Mouse (Mus musculus) thymus, postnatal 36 days (tissue): ENCODE results near the gene Tspan12.

ENCODE experiments used
- DNase-seq, 2 experiments: peaks; one replicate each; pipeline ENCODE4 v3.0.0; 2022; ENCODE audit warnings: mixed read lengths in 2 of 2

Gene Tspan12

DNA sequence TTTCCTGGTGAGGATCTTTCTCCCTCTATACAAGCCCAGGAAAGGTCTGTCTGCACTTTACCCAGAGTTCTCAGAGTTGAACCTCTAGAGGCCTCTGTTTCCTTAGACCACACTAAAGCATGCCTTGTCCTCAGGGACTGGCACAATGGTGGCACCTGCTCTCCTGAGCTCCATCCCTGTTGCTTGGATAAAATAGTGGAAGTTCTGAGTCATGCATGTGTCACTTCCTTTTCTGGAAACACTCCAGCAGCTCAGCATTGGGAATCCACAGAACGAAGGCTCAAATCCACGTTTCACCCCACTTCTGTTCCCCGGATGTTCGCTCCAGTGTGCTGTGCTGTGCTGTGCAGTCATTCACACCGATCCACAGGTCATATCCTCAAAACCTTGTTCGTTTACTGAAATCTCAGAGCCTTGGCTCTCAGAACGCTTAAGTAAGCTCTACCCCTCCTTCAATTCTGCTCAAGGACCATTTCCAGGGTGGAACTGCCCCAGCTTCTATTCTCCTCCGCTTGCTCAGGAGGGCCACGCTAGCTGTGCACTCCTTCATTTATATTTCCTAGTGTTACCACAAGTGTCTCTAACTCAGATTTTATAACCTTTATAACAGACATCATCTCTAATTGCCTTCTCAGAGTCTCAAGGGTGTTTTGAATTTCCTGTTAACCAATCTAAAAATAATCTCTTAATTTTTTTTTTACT, 83.4 kb downstream of the Tspan12 start:
- no peak for DNase-seq

DNA sequence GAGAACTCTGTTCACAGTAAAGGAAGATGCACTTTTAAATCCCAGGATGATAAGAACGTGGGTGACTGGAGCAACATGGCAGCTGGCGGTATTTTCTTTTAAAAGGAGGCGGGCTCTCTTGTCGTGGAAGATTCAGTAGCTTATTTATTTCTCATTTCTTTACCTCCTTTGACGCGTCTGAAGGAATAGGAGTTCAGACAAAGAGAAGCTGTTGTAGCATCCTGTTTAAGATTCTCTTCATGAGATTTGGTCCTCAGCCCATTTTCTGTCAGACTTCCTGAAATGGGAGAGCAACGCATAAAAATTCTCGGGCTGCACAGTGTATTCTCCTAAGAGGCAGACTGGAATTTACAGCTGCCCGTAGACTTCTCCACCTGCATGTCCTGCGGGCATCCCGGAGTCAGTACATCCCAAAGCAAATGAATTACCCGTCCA, 84.5 kb downstream of the Tspan12 start:
- DNase-seq: no peak

DNA sequence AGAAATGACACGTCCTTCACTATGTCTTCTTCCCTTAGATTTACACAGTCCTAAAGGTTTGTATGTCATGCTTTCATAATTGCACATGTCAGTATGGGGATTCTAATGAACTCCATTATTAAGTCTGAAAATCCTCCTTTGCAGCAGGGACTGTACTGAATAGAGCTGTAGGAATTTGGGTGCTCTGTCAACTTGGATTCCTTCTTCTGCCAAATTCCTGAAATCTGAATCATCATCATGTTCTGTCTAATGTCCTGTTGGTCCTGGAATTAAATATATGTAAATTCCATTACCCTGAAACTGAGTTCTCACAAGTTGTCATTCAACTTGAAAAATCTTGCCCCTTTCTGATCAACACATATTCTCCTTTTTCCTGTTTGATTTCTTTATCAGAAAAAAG, 104.8 kb downstream of the Tspan12 start:
- DNase-seq: no peak

GRCm38 (mm10) chr6:21744615-21745266, 107.6 kb downstream of the Tspan12 start:
- no peak for DNase-seq

DNA sequence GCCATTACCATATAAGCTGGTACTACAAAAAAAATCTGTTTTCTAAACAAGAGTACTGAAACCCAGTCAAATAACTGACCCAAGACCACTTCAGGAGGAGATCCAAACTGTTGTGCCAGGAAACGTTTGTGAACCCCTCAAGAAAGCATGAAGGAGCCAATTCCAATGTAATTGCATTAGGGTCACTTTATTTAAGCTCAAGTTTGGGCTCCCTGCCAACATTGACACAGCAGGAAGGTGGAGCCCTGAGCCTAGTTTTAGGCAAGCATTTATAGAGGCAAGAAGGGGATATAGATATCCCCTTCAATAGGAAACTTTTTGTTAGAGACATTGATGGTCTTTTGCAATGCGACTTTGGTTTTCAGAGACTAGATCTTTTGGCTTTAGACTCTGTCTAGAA, 111.7 kb downstream of the Tspan12 start:
- DNase-seq: no peak

GRCm38 (mm10) chr6:21722238-21722637, 130.1 kb downstream of the Tspan12 start:
- no peak for DNase-seq
